Mouse (Mus musculus) cerebellum, adult 11-12 months (tissue): ENCODE data around the gene Sall4.
"Not testable (repeated sequence)": the region's sequence is repeated elsewhere in the genome, so short reads cannot be mapped to it uniquely, and the experiment has no call there.

Experiments used
- DNase-seq: peaks from one replicate; pipeline ENCODE4 v3.0.0; 2022

The Sall4 gene

DNA sequence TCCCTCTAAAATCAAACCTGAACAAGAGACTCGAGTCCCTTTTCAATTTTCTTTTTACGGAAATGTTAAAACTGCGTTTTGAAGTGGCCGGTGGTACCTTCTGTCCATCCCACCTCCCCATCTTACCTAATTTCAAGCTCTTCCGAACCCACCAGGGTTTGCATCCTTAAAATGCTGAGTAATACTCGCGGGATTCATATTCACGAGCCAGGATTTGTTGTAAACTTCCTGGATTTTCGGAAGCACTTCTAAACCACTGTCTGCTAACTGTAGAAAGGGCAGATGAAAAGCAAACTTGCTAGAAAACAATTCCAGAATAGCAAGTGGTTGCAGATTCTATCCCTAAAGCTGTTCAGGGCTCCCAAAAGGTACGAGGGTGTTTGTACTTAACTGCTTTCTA, at the start of gene Sall4:
TSS of gene Sall4 (minus strand) at position 362 of the 400 bp plus-strand sequence.
- DNase-seq, result no peak

- no peak for DNase-seq
Observed at GRCm38 (mm10) chr2:168813243-168813642, 45.5 kb upstream of the Sall4 start.

DNA sequence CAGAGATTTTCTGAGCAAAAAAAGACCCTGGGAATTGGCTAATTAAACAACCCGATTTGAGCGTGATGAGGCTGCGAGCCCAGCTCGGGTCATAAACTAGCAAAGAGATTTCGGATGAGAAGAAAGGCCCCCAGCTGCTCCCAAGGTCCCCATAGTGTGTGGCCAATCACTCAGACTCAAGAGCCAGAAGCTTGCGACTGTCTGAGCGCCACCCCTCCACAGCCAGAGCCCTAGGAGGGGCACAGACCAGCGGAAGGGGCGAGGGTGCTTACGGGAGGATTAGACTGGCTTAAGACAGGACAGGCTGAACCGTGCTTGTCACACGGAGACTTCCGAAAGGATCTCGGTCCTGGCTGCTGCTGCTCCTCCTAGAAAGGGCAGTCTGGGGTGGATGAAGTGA, 42.2 kb upstream of the Sall4 start:
- DNase-seq, result no peak

DNA sequence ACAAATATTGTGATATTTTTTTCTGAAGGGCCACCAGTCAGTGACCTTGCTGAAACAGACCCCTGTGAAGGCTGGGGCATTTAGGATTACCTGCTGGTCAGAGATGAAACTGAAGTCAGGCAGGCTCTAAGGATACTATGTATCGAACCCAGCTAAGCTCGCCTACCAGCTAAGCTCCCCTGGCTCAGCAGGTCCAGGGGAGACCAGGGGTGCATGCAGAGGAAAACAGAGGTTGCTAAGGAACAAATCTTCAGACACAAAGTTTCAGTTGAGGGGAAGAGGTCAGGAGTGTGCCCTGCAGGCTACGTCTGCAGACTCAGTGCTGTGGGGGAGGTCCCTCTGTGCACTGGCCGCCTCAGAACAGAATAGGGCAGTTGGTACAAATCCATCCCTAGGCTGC, 39.9 kb upstream of the Sall4 start:
- no peak for DNase-seq

DNA sequence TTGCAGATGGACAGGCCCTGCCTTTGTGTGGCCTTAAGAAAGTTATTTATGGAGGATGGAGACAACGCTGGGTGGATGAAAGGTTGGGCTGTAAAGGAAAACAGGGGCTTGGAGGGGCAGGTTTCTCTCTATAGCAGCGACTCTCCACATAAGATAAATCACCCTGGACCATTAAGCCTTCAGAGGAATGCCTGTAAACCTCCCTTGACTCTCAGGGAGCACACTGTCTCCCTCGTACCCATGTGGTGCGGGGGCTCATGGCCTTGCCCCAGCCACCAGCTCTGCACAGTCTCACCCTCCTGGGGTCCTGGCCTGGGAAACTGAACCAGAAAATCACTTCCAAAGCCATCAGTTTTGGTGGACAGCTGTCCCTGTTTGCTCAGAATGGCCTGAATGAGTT, 36.1 kb upstream of the Sall4 start:
- no peak for DNase-seq

GRCm38 (mm10) chr2:168799326-168799725, 31.6 kb upstream of the Sall4 start:
- no peak for DNase-seq

- DNase-seq, result no peak
Observed at GRCm38 (mm10) chr2:168798921-168799320, 31.2 kb upstream of the Sall4 start.

DNA sequence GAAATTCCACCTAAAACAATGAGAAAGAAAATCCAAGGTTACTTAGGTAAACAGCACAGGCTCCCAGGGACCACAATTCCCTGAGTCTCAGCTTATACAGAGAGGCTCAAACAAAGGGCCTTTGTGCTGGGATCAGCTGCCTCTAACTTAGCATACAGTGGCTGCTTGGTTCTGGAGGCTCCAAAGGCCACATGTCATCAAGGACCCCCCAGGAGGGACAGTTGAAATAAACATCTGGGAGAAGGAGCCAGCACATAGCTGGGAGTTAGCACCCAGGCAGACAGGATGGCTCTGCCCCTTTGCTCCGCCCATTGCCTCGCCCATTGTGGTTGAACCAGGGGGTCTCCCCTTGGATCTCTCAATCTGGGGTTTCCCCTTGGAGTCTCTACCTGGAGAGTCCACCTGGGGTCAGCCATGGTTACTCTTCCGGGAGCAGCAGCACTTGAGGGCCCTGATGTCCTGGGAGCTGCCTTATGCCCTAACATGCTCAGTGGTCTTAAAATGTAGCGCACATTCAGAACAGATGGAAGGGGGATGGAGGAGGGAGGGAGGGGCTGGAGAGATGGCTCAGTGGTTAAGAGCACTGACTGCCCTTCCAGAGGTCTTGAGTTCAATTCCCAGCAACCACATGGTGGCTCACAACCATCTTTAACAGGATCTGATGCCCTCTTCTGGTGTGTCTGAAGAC, 23.5 kb upstream of the Sall4 start:
- DNase-seq, result no peak

DNA sequence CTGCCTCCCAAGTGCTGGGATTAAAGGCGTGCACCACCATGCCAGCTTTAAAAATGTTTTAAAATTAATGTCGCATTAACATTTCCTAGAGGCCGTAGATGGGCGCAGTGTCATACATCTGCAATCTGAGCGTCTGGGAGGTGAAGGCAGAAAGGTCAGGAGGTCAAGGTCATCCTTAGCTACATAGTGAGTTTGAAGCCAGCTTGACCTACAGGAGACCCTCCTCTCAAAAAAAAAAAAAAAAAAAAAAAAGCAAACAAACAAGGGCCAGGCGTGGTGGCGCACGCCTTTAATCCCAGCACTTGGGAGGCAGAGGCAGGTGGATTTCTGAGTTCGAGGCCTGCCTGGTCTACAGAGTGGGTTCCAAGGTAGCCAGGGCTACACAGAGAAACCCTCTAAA, 18.4 kb upstream of the Sall4 start:
- DNase-seq, result no peak

DNA sequence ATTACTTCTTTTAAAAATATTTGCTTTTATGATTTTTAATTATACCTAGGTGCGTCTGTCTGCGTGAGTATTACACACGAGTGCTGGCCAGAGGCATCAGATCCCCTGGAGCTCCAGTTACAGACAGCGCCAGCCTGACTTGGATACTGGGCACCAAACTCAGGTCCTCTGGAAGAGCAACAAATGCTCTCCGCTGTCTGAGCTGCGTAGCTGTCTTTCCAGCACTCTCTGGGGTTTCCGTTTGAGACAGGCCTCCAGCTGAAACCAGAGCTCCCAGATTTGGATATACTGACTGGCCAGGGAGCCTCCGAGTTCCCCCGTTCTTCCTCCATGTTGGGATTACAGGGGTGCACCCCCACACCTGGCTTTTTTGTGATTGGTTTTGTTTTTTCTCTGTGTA, 12.9 kb upstream of the Sall4 start:
- no peak for DNase-seq

- no peak for DNase-seq
Observed at GRCm38 (mm10) chr2:168780024-168780423, 12.3 kb upstream of the Sall4 start.

- no peak for DNase-seq
Observed at GRCm38 (mm10) chr2:168777481-168777880, 9.7 kb upstream of the Sall4 start.

DNA sequence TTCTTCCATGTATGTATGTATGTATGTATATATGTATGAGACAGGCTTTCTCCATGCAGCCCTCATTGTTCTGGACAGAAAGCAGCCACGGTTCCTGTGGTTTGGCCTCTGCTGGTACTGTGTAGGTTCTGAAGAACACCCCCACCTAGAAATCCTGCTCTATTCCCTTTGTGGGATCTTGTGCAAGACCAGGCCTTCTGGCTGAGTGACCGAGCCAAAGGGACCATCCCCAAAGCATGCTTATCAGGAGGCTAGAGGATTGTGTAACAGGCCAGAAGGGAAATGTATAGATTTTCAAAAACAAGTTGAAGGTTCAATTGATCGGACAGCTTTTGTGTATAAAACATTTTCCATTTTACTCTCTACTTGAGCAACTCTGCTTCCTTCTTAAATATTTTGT, 8.5 kb upstream of the Sall4 start:
- no peak for DNase-seq

DNA sequence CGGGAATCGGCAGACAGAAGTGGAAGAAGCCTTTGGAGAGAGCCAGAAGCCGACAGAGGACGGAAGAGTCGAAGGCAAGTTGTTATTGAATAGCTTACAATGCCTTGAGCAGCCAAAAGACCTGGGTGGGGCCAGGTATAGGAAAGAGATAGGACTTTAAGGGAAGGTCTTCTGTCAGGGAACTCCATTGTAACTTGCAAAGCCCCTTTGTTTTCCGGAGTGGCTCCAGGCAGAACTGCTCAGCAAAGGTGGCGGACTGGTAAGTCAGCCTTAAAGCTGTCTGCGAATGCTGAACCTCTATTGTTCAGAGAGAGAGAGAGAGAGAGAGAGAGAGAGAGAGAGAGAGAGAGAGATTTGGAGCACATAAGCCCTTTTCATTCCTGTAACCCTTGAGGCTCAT, 1.5 kb upstream of the Sall4 start:
- no peak for DNase-seq

- DNase-seq, result no peak
Observed at GRCm38 (mm10) chr2:168766538-168767361, 993 bp downstream of the Sall4 start.

DNA sequence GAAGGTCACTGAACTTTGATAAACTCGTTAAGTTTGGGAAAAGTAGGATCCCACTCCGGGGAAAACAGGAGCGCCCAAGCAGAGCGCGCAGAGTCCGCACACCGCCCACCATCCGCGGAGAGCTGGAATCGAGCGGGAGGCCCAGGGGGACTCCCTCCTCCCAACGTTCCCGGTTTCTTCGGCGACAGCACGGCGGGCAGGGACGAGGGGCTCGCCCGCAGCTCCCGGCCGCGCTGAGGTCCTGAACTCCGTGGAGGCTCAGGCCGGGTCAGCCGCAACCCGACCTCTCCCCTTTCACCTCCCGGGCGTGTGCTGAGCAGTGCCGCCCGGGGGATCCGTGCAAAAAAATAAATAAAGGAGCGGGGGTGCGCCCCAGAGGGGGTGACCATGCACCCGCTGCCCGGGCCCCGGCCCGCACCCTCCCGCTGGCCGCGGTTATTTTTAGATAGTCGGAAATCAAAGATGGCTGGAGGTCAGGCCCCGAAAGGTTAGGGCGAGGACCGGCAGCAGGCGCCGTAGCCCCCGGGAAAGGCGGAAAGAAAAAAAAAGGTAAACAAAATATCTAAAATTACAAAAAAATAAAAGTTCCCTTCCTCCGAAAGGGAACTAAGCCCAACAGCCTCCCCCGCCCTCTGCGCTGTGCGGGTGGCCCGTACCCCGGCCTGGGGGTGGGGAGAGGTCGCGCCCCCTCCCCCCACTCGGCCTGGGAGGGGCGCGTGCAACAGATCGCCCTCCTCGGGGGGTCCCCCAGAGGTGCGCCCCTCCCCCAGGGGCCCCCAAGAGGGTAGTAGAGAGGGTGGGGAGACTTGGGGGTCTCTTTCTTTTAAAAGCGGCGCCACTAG, 1.8 kb downstream of the Sall4 start:
- no peak for DNase-seq

GRCm38 (mm10) chr2:168765065-168765681, 2.6 kb downstream of the Sall4 start:
- no peak for DNase-seq

DNA sequence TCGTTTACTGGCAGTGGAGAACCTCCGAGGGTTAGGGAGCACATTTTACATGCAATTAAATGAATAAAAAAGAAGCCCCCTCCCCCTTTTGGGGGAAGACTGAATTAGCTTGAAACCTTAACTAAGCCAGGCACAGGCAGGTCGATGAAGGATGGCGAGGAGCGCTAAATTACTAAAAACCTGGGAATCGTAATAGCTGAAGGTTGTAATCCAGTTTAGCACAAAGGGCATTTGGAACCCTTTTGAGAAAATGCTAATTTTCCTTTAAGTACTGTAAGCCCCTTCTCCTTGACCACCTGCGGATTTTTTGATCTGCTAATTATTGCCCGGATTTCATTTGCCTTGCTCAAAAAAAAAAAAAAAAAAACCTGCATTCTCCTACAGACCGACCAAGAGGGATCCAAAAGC, 3.3 kb downstream of the Sall4 start:
- DNase-seq, result no peak

DNA sequence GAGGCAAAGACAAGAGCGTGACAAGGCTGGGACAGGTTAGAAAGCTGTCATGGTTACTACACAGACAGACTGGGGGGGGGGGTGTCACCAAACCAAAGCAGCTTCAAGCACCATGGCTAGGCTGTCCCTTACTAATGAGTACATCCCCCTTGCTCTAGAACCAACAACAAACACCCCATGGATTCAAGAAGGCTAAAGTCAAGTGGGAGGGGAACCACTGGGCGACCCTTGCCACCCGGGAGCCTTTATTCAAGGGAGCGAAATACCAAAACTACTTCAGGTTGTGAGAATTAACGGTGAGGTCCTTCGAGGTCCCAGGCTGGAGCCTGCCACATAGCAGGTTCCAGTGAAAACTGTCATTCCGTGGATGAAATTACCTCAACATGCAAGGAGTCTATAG, 4.0 kb downstream of the Sall4 start:
- DNase-seq, result no peak

- DNase-seq, result no peak
Observed at GRCm38 (mm10) chr2:168762411-168762815, 5.3 kb downstream of the Sall4 start.

DNA sequence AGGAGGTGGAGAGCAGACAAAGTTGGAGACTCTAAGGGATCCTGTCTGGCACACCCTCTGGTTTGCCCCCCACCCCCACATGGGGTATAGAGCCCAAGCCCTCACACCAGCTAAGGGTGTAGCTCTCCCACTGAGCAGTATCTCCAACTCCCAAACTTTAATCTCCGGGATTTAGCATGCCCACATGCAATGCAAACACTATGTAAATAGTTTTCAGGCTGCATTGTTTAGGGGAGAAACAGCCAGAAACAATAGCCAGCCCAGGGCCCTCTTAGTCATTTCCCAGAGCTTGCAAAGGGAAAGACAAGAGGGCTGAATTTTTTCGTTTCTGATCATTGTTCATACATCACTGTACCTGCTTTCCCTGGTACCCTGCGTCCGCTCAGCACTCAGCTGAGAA, 5.8 kb downstream of the Sall4 start:
- no peak for DNase-seq

GRCm38 (mm10) chr2:168761141-168761540, 6.6 kb downstream of the Sall4 start:
- DNase-seq, result no peak

DNA sequence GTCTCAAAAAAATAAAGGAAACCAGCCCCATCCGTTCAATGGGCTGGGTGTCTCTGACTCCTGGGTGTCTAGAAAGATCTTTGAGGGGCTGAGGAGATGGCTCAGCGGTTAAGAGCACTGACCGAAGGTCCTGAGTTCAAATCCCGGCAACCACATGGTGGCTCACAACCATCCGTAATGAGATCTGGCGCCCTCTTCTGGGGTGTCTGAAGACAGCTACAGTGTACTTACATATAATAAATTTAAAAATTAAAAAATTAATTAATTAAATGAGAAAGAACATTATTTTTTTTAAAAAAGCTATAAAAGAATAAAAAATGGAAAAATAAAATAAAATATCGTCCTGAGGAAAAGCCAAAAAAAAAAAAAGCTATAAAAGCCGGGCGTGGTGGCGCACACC, 23.3 kb downstream of the Sall4 start:
- not testable (repeated sequence) for DNase-seq
